ENCODE assay signal across 16 mouse cellular contexts in genomic region chr4:131381063-131381462, GRCm38 (mm10).
A peak's percentile ranks its signal among the peaks of the same experiment; 100 is the strongest.
DNase-seq lines count a peak whose midpoint lies in the region; ATAC-seq and TF ChIP-seq lines count a peak whose summit lies in the region.
"Had no signal": no experiment of that assay in that cellular context is flagged by ENCODE, and none has a peak within 500 bp of the region (broad histone marks: within the 10 kb centered on the region; RNA-seq: fewer than 3 reads in every experiment).

No protein-coding gene starts in this region.

- intact Hi-C loops in heart, postnatal 25 days (cut with DNase I) = no loop called here
- intact Hi-C loops in left cerebral cortex, adult 2 months (cut with DNase I) = no loop called here

- TF ChIP-seq CTCF in left cerebral cortex, adult 2 months (IDR thresholded peaks at IDR 0.05) = no peak
- TF ChIP-seq CTCF in stomach, postnatal 0 days (IDR thresholded peaks at IDR 0.05; ENCODE audit: low read depth) = no peak

- DNase-seq in heart, postnatal 25 days (ENCODE audit: low spot score) = no peak
- DNase-seq in left cerebral cortex, adult 2 months (ENCODE audit: extremely low spot score in 1 of 2, low spot score in 2 of 2) = peak in 1 of 2 experiments; percentile 23
- DNase-seq in left cerebral cortex, adult 9 months (ENCODE audit: low spot score in 2 of 2) = no peak
- peak; percentile 56 for DNase-seq in embryonic facial prominence, embryonic 14.5 days (ENCODE audit: low spot score)
- DNase-seq in stomach, postnatal 0 days (ENCODE audit: low spot score) = no peak
- no peak for DNase-seq in ovary, postnatal 14 days (ENCODE audit: low spot score)
- DNase-seq: adrenal gland, postnatal 25 days; cerebellum, adult 9-11 months; embryo, embryonic 11 days; kidney, postnatal 25 days; left cerebral cortex, postnatal 4 days; lung, postnatal 14 days; thymus, adult 2 months had no signal

- no peak overlapping the region for H3K9ac ChIP-seq in heart, embryonic 14.5 days (ENCODE audit: low read length)
- peak overlapping the region; percentile 19; the same call in 1 of the 2 replicates for H3K9ac ChIP-seq in embryonic facial prominence, embryonic 14.5 days (ENCODE audit: low read depth, low read length)
- no peak overlapping the region for H3K9ac ChIP-seq in stomach, postnatal 0 days (ENCODE audit: low read length)
- H3K9ac ChIP-seq: neural tube, embryonic 15.5 days had no signal

- H3K27me3 ChIP-seq in heart, embryonic 14.5 days (ENCODE audit: control insufficient read depth, insufficient read depth, low read length) = no peaks in the 10 kb centered on the region
- no peaks in the 10 kb centered on the region for H3K27me3 ChIP-seq in embryonic facial prominence, embryonic 14.5 days (replicated peaks; ENCODE audit: control insufficient read depth, insufficient read depth, low read length)
- H3K27me3 ChIP-seq in stomach, postnatal 0 days (ENCODE audit: control insufficient read depth, insufficient read depth, low read length) = no peaks in the 10 kb centered on the region
- H3K27me3 ChIP-seq: neural tube, embryonic 15.5 days had no signal

- H3K27ac ChIP-seq in heart, embryonic 14.5 days (replicated peaks in 1 of 2; ENCODE audit: control insufficient read depth in 1 of 2, insufficient read depth in 1 of 2, low read depth in 2 of 2, low read length in 2 of 2) = peak overlapping the region; percentile 62 to 76
- H3K27ac ChIP-seq in left cerebral cortex, adult 2 months = peak overlapping the region; percentile 59; the same call in 1 of the 2 replicates
- no peak overlapping the region; the same call in 1 of the 2 replicates for H3K27ac ChIP-seq in embryonic facial prominence, embryonic 14.5 days (replicated peaks; ENCODE audit: low read depth, low read length)
- no peak overlapping the region for H3K27ac ChIP-seq in stomach, postnatal 0 days (replicated peaks)
- H3K27ac ChIP-seq: neural tube, embryonic 15.5 days had no signal

- no peak for TF ChIP-seq EP300 in stomach, postnatal 0 days (optimal IDR thresholded peaks at IDR 0.05)

- no peak overlapping the region for H3K4me3 ChIP-seq in heart, embryonic 14.5 days (ENCODE audit: control insufficient read depth in 1 of 2, insufficient read depth in 1 of 2, low read depth in 1 of 2, low read length in 2 of 2)
- H3K4me3 ChIP-seq in left cerebral cortex, adult 2 months = no peak overlapping the region
- H3K4me3 ChIP-seq in embryonic facial prominence, embryonic 14.5 days (ENCODE audit: low read depth, low read length) = no peak overlapping the region
- no peak overlapping the region for H3K4me3 ChIP-seq in stomach, postnatal 0 days (ENCODE audit: low read depth, low read length)
- H3K4me3 ChIP-seq: neural tube, embryonic 15.5 days had no signal

- ATAC-seq in heart, embryonic 14.5 days (ENCODE audit: insufficient number of reproducible peaks, insufficient read depth, low FRiP score, low read depth) = no peak
- ATAC-seq in embryonic facial prominence, embryonic 14.5 days (ENCODE audit: low read depth) = no peak
- peak; percentile 43; the same call in 1 of the 2 replicates for ATAC-seq in stomach, postnatal 0 days (ENCODE audit: low FRiP score, low TSS enrichment)
- ATAC-seq: forebrain, embryonic 16.5 days had no signal

- H3K9me3 ChIP-seq in heart, embryonic 14.5 days (ENCODE audit: control insufficient read depth, low read length) = no peaks in the 10 kb centered on the region
- no peaks in the 10 kb centered on the region for H3K9me3 ChIP-seq in embryonic facial prominence, embryonic 14.5 days (ENCODE audit: control insufficient read depth, low read length)
- no peaks in the 10 kb centered on the region for H3K9me3 ChIP-seq in stomach, postnatal 0 days (ENCODE audit: control insufficient read depth, low read length)
- H3K9me3 ChIP-seq: neural tube, embryonic 15.5 days had no signal

- H3K36me3 ChIP-seq in heart, embryonic 14.5 days (ENCODE audit: control insufficient read depth, insufficient read depth, low read length) = no peaks in the 10 kb centered on the region
- no peaks in the 10 kb centered on the region for H3K36me3 ChIP-seq in embryonic facial prominence, embryonic 14.5 days (ENCODE audit: control insufficient read depth, insufficient read depth, low read length)
- no peaks in the 10 kb centered on the region for H3K36me3 ChIP-seq in stomach, postnatal 0 days (ENCODE audit: control insufficient read depth, insufficient read depth, low read length)
- H3K36me3 ChIP-seq: neural tube, embryonic 15.5 days had no signal

- H3K4me2 ChIP-seq in heart, embryonic 14.5 days (ENCODE audit: low read length) = peak overlapping the region; percentile 39
- H3K4me2 ChIP-seq in embryonic facial prominence, embryonic 14.5 days (ENCODE audit: low read depth, low read length) = no peak overlapping the region
- H3K4me2 ChIP-seq in stomach, postnatal 0 days (replicated peaks; ENCODE audit: low read depth) = 0 out of 2 replicates have a peak overlapping the region, but pooled peaks have one; percentile 1
- H3K4me2 ChIP-seq: neural tube, embryonic 15.5 days had no signal

- 19% methylated on average over 9 of the region's 9 CpGs for WGBS in heart, embryonic 14.5 days
- 28% methylated on average over 9 of the region's 9 CpGs for WGBS in embryonic facial prominence, embryonic 14.5 days
- WGBS in stomach, postnatal 0 days = 18% methylated on average over 9 of the region's 9 CpGs

- peaks cover 28 to 30% of the 10 kb centered on the region in 2 experiments for H3K4me1 ChIP-seq in heart, embryonic 14.5 days (ENCODE audit: control insufficient read depth in 2 of 2, insufficient read depth in 2 of 2, low read length in 2 of 2)
- peaks cover 10% of the 10 kb centered on the region for H3K4me1 ChIP-seq in embryonic facial prominence, embryonic 14.5 days (ENCODE audit: control insufficient read depth, insufficient read depth, low read length)
- H3K4me1 ChIP-seq in stomach, postnatal 0 days (replicated peaks; ENCODE audit: control insufficient read depth, insufficient read depth) = no peaks in the 10 kb centered on the region
- H3K4me1 ChIP-seq: neural tube, embryonic 15.5 days had no signal

Comparison
In these comparisons a context has a peak if more than half of its experiments do, and no peak if none do; other contexts are left out.
1. H3K27ac ChIP-seq: peak in heart, embryonic 14.5 days (2 of 2) and left cerebral cortex, adult 2 months (single experiment); none in embryonic facial prominence, embryonic 14.5 days (single experiment) and stomach, postnatal 0 days (single experiment).